Mouse (Mus musculus) erythroid progenitor cell, adult 5-6 weeks (primary cell): ENCODE measurements around the gene Coa3. TPM values are rescaled to one million over a fixed set of nuclear protein-coding genes. Genes with fewer than 3 reads are reported as not detected.
A peak's percentile ranks its signal among the peaks of the same experiment; 100 is the strongest.

Experiments
- ATAC-seq: replicated peaks from 2 replicates; pipeline ENCODE4 v1.8.0; 2016; ENCODE audit warnings: moderate number of reproducible peaks, mild to moderate bottlenecking, moderate TSS enrichment, inconsistent platforms; ENCODE audit not compliant: poor library complexity, low FRiP score, severe bottlenecking
- total RNA-seq, 2 experiments: library from RNA; stranded (forward) in 1 of 2; stranded (reverse) in 1 of 2; fragments of 150-400 nt in 1 of 2; fragments of 186-747, 209-891 nt in 1 of 2; gene quantifications; 2 replicates each; pipeline versions ENCODE4 v1.2.3 to v1.2.4; 2015 to 2017; ENCODE audit warnings: low replicate concordance in 2 of 2

Coa3 gene
- total RNA-seq, 2 experiments from 2014 or later, result 16.2 to 33.1 TPM

DNA sequence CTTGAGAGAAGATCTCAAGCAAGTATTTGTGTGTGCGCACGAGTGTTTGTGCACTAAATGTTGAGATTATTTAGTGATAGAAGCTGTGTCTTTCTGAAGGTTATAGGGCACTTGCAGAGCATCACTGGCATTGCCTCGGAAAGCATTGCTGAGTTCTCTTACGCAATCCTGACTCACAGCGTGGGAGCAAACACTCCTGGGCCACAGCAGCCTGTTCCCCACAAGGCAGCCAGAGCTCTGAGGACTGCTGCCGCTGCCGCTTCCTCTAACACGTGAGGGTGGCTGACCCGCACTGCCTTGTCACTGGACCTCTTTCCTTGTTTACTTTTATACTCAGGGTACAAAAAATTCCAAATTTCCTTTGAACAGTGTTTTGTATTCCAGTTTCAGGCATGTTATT lies 8.4 kb upstream of the Coa3 start:
- ATAC-seq, result no peak

DNA sequence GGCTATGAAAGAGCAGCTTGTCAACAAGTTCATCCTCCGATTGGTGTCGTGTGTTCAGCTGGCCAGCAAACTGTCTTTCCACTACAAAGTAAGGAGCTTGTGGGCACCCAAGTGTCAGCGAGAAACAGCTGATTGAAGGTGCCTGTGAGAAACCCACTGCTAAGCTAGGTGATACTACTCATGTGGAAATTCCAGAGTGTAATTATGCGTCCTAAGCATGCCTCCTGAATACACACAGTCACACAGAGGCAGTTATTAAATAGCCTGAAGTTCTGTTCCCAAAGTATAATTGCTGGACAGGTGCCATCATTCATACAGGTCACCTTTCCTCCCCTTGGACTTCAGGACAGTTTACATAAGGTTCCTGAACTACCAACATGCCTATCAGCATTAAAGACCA lies 4.9 kb upstream of the Coa3 start:
- no peak for ATAC-seq

DNA sequence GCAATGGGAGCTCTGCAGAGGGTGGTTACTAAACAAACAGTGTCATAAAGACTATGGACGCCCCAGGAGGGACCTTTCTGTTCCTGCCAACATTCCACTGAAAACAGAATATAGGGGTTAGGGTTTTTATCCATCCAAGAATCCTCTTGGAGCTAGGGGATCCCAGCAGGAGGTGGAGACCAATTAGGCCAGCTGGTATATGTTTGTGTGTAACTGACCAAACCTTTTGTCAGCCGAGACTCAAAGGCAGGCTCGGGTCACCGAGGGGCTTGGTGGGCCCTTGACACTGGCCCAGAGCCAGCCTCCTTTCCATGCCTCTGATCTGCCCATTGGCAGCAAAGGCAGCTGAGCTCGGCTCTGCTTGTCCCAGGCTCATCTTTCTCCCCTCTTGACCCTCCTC lies 4.0 kb upstream of the Coa3 start:
- no peak for ATAC-seq

DNA sequence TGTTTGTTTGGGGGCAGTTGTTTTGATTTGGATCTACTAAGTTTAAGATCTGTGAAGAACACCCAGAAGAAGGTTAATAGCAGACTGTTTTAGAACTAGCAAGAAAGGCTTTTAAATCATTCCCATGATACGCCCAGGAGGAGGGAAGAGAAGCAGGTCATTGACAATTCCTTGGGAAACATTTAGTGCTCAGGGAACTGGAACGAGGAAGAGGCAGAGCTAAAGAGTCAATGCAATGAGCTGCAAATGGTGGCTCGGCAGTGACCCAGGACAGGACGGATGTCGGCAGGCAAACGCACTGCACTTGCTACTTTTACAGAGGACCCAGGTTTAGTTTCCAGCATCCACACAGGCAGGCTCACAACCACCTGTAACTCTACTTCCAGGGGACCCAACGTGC lies 1.9 kb upstream of the Coa3 start:
- ATAC-seq, result no peak

DNA sequence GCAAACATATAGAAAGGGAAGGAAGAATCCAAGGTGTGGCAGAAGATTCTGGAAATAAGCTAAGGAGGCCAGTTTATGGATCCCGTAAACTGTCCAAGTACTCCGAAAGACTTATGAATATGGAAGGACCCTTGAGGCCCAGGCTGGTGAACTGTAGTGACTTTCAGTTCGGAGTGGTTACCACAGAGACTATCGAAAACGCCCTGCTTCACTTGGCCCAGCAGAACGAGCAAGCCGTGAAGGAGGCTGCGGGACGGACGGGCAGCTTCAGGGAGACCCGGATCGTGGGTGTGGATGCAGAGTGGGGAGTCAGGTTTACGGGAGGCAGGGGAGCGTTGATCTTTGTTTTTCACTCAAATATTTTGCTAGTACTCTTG lies 267 bp upstream of the Coa3 start:
- peak; percentile 72 for ATAC-seq

DNA sequence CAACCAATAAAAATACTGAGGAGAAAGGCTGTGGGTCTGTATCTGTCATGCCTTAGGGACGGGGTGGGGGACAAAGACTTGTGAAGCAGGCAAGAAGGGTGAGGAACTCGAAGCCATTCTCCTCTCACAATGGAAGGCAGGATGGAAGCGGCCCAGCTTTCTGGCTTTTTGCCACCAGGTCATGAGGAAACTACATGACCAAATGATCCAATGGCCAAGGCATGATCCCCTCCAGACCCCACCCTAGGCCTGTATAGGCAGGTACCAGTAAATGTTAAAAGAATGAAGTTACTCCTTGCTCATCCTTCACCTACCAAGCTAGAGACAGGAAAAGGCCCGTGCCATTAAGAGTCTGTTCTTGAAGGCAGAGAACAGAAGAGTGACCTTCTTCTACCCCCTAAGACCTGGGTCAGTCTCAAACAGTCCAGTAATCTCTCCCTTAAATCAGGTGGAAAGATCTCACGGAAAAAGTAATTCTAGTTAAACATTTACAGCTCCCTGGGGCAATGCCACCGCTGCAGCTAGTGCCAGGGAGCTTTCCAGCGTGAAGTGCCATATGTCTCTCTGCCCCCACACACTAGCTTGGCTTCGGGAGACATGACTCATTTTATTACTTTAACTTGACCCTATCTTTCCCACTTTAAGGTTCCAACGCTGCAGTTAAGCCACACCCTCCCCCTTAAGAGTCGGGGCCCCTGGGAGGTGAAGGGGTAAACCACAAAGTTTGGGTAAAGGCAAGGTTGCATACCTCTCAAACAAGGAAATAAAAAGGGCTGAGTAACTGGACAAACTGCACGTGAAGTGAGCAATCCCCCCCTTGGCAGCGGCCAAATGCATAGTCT lies 1.3 kb downstream of the Coa3 start:
- ATAC-seq, result no peak

DNA sequence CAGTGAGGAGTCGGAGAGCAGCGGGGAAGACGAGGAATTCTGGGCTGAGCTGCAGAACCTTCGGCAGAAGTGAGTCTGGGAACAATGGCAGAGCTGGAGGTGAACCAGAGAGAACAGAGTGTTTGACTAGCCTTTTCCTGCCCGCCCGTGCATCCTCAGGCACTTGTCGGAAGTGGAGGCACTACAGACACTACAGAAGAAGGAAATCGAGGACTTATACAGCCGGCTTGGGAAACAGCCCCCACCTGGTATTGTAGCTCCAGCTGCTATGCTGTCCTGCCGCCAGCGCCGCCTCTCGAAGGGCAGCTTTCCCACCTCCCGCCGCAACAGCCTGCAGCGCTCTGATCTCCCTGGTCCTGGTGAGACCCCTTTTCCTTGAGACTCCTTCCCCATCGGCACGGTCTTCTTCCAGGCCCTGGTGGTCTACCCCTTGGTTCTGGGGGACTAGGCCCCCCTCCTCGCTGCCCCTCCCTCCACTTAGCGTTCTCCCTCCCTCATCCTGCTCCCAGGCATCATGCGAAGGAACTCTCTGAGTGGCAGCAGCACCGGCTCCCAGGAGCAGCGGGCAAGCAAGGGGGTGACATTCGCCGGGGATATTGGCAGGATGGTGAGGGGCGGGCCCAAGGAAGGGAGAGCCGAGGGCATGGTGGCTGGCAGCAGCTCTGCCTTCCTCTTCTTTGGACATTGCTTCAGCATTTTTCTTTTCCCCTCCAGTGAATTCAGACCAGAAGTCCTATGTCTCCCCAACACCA lies 2.4 kb downstream of the Coa3 start:
- ATAC-seq, result no peak

DNA sequence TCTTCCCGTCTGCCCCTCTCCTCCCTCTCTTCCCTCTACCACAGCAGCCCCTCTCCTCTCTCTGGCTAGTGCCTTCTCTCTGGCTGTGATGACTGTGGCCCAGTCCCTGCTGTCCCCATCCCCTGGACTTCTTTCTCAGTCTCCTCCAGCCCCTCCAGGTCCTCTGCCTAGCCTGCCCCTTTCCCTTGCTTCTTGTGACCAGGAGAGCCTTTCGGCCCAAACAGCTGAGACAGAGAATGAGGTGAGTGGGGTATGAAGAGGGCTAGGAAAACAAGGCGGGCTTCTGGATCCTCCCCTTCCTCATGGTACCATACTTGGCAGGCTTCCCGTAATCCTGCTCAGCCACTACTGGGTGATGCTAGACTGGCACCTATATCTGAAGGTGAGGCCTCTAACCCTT lies 3.6 kb downstream of the Coa3 start:
- ATAC-seq, result no peak

DNA sequence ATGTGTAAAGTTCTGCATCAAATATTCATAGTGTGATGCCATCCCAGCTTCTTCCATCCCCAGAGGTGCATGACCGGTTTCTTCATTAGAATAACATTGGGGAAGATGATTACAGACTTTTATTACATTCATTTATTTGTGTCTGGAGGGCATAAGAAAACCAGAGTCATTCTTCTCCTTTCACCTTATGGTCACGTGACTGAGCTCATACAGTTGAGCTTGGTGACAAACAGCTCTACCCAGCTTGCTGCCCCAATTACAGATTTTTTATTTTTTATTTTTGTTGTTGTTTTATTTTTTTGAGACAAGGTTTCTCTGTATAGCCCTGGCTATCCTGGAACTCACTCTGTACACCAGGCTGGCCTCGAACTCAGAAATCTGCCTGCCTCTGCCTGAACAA lies 6.5 kb downstream of the Coa3 start:
- ATAC-seq, result no peak

DNA sequence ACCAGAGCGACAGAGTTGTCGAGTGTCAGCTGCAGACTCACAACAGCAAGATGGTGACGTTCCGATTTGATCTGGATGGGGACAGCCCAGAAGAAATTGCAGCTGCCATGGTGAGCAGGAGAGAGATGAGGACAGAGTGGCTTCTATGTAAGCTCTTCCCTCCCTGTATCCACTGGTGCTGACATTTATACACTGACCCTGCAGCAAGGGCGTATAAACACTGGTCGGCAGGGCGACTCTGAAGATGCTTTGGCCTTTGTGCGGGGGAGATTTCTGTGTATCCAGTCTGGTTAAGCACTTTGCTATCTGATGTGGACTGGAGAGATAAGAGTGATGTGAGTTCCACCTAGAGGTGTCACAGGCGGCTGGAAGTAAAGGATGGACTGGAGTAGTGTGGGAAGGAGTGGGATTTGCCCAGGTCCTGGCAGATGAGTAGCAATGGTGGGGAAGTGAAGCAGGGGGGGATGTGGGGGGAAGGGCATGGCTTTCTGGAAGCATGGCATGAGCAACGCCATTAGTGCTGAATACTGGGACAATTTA lies 9.3 kb downstream of the Coa3 start:
- ATAC-seq, result no peak

DNA sequence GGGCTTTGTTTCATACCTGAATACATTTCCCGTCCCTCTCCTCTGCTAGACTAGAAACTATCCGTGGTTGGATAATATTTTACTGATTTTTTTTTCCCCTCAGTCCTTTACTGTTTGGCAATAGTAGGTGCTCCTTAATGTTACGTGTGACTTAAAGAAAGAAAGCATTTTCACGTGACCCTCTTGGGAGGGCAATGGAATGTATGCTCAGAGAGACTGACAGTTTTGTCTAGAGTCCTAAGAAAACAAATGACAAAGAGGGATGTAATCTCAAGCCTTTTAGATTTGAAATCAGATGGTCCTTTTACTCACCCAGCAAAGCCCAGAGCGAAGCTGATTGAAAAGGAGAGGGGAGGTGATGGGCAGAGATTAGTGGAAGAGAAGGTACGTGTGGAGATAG lies 13.0 kb downstream of the Coa3 start:
- ATAC-seq, result no peak

DNA sequence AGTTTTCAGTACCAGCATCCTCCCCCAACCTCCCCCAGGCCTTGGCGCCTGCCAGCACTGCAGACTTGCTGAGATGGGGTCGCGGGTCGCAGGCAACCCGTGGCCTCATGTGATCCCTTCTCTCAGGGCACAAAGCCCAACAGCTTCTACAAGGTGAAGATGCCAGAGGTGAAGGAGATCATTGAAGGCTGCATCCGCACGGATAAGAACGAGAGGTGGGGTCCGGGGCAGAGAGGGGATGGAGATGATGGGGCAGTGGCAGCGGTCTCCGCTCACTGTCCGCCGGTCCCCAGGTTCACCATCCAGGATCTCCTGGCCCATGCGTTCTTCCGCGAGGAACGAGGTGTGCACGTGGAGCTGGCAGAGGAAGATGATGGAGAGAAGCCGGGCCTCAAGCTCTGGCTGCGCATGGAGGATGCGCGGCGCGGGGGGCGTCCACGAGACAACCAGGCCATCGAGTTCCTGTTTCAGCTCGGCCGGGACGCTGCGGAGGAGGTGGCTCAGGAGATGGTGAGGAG lies 13.9 kb downstream of the Coa3 start:
- no peak for ATAC-seq

DNA sequence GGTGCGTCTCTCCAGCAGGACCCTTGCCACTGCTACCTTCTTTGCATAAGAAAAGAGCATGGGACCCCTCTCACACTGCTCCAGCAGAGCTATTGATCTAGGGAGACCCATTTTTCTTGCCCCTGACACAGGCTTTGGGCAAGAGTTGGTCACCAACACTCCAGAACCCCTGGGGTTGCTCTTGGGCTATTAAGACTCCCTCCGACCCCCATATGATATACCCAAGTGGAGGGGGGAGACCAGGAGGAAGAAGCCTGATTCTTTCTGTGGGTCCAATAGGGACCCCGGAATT lies 15.0 kb downstream of the Coa3 start:
- ATAC-seq, result no peak

DNA sequence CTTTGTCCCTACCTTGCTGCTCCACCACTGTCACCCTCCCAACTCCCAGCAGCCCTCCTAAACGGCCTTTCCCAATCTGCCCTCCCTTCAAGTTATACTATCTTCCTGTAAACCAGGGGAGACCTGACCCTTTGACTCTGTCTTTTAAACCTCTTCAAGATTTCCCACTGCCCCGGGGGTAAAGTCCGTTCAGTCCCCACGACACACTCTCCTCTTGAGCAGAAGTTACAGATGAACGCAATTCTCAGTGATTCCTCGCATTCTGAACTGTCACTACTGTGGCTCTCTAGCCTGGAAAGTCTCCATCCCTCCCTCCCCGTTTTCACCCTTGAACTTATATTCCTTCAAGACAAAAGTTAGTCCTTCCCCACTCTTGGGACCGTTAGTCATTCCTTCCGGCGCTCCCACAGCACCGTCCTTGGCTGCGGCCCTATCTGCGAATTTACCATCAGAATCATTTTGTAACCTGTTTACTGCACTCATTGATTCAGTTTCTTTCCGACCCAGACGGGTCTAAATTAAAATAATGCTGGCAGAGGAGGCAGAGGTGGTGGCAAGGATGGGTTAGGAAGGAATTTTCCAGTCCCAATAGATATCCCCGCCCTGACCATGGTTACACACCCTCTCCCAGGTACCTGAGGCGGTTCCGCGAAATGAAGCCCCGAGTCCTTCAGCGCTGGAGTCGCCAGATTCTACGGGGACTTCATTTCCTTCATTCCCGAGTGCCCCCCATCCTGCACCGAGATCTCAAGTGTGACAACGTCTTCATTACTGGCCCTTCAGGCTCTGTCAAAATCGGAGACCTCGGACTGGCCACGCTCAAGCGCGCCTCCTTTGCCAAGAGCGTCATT lies 15.6 kb downstream of the Coa3 start:
- ATAC-seq, result no peak

DNA sequence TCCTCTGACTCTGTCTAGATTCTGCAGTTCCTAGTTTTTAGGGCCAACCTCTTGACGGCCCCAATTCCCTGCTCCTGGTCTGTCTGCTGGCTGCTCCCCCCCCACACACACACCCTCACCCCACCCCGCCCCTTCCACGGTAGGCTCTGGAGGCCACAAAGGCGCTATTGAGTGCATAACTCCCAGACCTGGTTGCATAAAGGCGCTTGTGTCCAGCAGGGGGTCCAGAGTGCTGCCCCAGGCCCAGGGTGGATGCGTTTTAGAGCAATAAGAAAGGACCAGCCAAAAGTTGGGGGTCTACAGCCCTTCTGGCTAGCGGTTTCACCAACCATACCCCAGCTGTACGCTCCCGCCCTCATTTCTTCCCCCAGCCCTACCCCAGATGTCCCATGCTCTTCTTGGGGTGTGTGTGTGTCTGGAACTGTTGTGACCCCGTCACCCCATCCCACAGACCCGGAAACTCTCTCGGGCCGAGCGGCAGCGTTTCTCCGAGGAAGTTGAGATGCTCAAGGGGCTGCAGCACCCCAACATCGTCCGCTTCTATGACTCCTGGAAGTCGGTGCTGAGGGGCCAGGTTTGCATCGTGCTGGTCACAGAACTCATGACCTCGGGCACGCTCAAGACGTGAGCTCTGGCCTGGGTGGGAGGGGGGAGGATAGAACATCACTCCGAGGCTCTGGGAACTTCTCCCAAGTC lies 16.5 kb downstream of the Coa3 start:
- ATAC-seq, result no peak

DNA sequence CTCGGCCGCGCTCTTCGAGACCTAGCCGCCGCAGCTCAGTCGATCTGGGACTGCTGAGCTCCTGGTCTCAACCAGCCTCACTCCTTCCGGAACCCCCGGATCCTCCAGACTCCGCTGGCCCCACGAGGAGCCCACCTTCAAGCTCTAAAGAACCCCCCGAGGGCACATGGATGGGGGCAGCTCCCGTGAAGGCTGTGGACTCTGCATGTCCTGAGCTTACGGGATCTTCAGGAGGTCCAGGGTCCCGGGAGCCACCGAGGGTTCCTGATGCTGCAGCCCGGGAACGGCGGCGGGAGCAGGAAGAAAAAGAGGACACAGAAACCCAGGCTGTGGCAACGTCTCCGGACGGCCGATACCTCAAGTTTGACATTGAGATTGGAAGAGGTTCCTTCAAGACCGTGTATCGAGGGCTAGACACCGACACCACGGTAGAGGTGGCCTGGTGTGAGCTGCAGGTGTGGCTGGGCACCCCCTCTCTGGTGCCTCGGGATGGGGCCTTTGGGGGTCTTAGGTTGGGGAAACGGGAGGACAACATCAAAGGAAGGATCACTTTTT lies 18.0 kb downstream of the Coa3 start:
- peak; percentile 21; the same call in 1 of the 2 replicates for ATAC-seq

DNA sequence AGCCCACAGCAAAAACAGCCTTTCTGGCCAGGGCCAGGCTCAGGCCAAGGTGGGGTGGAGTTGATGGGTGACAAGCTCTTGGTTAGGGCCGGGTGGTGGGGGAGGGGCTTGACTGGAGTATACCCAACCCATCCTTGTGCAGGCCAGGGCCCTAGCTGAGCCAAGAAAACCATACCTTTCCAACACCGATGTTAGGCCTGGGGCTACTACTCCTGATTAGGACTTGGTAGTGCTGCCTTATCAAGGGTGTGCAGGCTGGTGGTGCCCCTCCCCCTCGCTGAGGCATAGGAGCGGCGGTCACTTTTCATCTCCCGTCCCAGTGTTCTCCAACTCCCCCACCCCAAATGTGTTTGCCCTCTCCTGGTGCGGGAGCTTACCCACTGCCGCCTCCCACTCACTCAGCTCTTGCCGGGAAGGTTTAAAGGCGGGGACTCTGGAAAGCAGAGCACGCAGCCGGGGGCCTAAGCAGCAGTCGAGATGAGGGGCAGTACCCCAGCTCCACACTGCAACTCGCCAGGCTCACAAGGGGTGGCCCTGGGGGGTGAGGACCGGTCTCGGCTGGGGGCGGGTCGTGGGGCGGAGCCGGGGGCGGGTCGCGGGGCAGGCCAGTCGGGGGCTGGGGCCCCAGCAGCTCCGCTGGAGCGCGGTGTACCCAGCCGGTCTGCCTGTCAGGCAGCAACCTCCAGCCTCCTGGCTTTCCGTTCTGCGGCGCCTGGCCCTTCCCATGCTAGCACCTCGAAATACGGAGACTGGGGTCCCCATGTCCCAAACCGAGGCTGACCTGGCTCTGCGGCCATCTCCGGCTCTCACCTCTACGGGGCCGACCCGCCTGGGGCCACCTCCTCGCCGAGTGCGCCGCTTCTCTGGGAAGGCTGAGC lies 18.7 kb downstream of the Coa3 start, which contains the start of gene Wnk4:
Wnk4 (plus strand) TSS at position 620 of the 878 bp plus-strand sequence.
- ATAC-seq, result peak; percentile 91

DNA sequence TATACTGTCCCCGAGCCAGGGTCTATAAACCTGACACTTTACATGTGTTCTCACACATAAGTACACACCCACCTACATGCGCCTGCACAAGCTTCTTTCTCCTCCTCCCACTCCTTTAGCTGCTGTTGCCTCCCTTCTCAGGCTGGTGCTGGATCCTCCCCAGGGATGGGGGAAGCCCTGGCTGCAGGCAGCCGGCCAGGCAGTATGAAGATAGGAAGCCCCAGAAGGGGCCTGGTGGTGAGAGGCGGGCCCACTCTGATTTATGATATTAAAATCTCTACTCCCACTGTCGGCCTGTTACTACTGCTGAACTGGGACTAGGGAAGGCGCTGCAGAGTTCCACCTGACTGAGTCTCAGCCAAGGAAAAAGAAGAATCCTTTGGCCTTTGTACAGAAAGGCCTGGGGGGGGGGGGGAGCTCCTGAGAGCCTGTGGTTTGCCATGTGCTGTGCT lies 19.6 kb downstream of the Coa3 start:
- no peak for ATAC-seq
